Mouse (Mus musculus) E14TG2a.4 (cell line): ENCODE results near the gene Ddx21.

Experiments used
- CTCF ChIP-seq: conservative IDR thresholded peaks from 2 replicates; pipeline ENCODE4 v1.5.1; 2014; ENCODE audit warnings: low read length
- NANOG ChIP-seq: IDR thresholded peaks from 2 replicates; pipeline ENCODE4 v1.6.1; 2014; ENCODE audit warnings: borderline replicate concordance, low read length, mixed read lengths
- POU5F1 ChIP-seq: IDR thresholded peaks from 2 replicates; pipeline ENCODE4 v1.6.1; 2014; ENCODE audit warnings: low read length, borderline replicate concordance

GRCm38 (mm10) chr10:62553611-62554091, 48.4 kb downstream of the Ddx21 start:
- TF ChIP-seq CTCF (no peak), NANOG (no peak), POU5F1 (no peak)
